ENCODE assay signal across 13 mouse cellular contexts in the genomic region with DNA sequence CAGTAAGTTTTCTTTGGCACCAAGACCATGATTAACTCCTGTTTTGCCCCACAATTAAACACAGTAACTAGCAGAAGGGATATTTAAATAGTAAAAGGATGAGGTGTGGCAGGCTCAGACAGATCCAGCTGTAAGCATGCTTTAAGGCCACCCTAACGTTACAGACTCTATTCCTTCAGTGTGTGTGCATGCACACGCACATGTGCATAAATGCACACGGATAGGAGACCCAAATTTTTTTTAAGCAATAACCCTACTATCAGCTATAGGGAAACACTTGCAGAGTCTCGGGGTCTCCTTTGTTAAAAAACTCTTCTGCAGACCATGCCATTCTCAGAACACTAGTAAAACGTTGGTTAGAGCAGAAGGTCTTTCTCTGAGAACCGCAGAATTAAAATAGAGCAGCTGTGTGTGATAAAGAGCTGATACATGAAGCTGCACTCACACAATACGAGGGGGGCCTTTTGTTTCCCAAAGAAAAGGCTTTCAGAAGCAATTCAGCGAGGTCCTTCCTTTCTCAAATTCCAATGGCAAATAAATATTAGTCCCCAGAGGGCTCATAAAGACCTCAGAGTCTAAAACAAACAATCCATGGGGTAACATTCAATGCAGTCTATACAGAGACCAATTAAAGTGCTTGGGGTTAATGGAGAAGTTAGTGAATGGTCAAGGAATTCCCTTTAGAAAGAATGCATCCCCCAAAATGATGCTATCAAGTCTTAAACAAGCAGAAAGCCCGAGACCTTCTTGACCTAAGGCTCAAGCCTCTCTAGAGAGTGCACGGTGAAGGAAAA.
DNase-seq lines count a peak whose midpoint lies in the region; ATAC-seq and TF ChIP-seq lines count a peak whose summit lies in the region.
"Had no signal": no experiment of that assay in that cellular context is flagged by ENCODE, and none has a peak within 500 bp of the region (broad histone marks: within the 10 kb centered on the region; RNA-seq: fewer than 3 reads in every experiment).

No protein-coding gene starts in this region.

- no peak for TF ChIP-seq POLR2A in kidney, adult 2 months (IDR thresholded peaks at IDR 0.05; ENCODE audit: low read depth, low read length)

- 11% methylated on average over 10 of the region's 10 CpGs for WGBS in forebrain, embryonic 14.5 days
- WGBS in forebrain, postnatal 0 days = 14% methylated on average over 10 of the region's 10 CpGs
- 55% methylated on average over 10 of the region's 10 CpGs for WGBS in kidney, adult 2 months
- 11% methylated on average over 10 of the region's 10 CpGs for WGBS in neural tube, embryonic 12.5 days
- 32% methylated on average over 10 of the region's 10 CpGs for WGBS in limb, embryonic 15.5 days

- ATAC-seq in forebrain, embryonic 14.5 days = no peak
- ATAC-seq in forebrain, postnatal 0 days = no peak; the same call in 1 of the 2 replicates
- ATAC-seq in neural tube, embryonic 12.5 days (ENCODE audit: low FRiP score, low read depth) = 0 out of 2 replicates have a peak, but pooled peaks have one; percentile 48
- no peak for ATAC-seq in limb, embryonic 15.5 days (ENCODE audit: insufficient number of reproducible peaks, low FRiP score, low TSS enrichment, low read depth)

- no peaks in the 10 kb centered on the region for H3K36me3 ChIP-seq in forebrain, embryonic 14.5 days (ENCODE audit: control insufficient read depth, insufficient read depth, low read length)
- H3K36me3 ChIP-seq in forebrain, postnatal 0 days (ENCODE audit: insufficient read depth) = no peaks in the 10 kb centered on the region
- H3K36me3 ChIP-seq in kidney, adult 2 months (ENCODE audit: control insufficient read depth, insufficient read depth, low read length) = no peaks in the 10 kb centered on the region
- H3K36me3 ChIP-seq in neural tube, embryonic 12.5 days = no peaks in the 10 kb centered on the region
- no peaks in the 10 kb centered on the region for H3K36me3 ChIP-seq in limb, embryonic 15.5 days
- H3K36me3 ChIP-seq: stomach, embryonic 15.5 days had no signal

- H3K9ac ChIP-seq in forebrain, embryonic 14.5 days (ENCODE audit: low read length) = no peak overlapping the region
- no peak overlapping the region for H3K9ac ChIP-seq in forebrain, postnatal 0 days
- H3K9ac ChIP-seq in neural tube, embryonic 12.5 days = no peak overlapping the region
- no peak overlapping the region for H3K9ac ChIP-seq in limb, embryonic 15.5 days
- H3K9ac ChIP-seq: stomach, embryonic 15.5 days had no signal

- TF ChIP-seq CTCF in forebrain, postnatal 0 days (IDR thresholded peaks at IDR 0.05; ENCODE audit: low read depth) = no peak
- TF ChIP-seq CTCF in kidney, adult 2 months (conservative IDR thresholded peaks at IDR 0.05; ENCODE audit: insufficient read depth, insufficient read length, low read depth, low read length) = no peak

- H3K27ac ChIP-seq in forebrain, embryonic 14.5 days (ENCODE audit: low read depth, low read length) = no peak overlapping the region
- H3K27ac ChIP-seq in forebrain, postnatal 0 days (ENCODE audit: low read depth, low read length) = no peak overlapping the region
- H3K27ac ChIP-seq in kidney, adult 2 months (ENCODE audit: insufficient read depth, low read depth, low read length) = peak overlapping the region; percentile 31; the same call in 1 of the 2 replicates
- H3K27ac ChIP-seq in neural tube, embryonic 12.5 days = no peak overlapping the region
- peak overlapping the region; percentile 12; the same call in 1 of the 2 replicates for H3K27ac ChIP-seq in limb, embryonic 15.5 days
- H3K27ac ChIP-seq: stomach, embryonic 15.5 days had no signal

- no peaks in the 10 kb centered on the region for H3K9me3 ChIP-seq in forebrain, embryonic 14.5 days (replicated peaks; ENCODE audit: control insufficient read depth, low read length)
- H3K9me3 ChIP-seq in forebrain, postnatal 0 days (ENCODE audit: low read length) = no peaks in the 10 kb centered on the region
- H3K9me3 ChIP-seq in neural tube, embryonic 12.5 days = no peaks in the 10 kb centered on the region
- H3K9me3 ChIP-seq in limb, embryonic 15.5 days = no peaks in the 10 kb centered on the region
- H3K9me3 ChIP-seq: stomach, embryonic 15.5 days had no signal

- H3K4me3 ChIP-seq in forebrain, embryonic 14.5 days (ENCODE audit: low read depth, low read length) = no peak overlapping the region
- no peak overlapping the region for H3K4me3 ChIP-seq in forebrain, postnatal 0 days (ENCODE audit: low read depth, low read length)
- H3K4me3 ChIP-seq in kidney, adult 2 months (ENCODE audit: insufficient read depth, low read depth, low read length) = no peak overlapping the region
- no peak overlapping the region for H3K4me3 ChIP-seq in neural tube, embryonic 12.5 days
- no peak overlapping the region for H3K4me3 ChIP-seq in limb, embryonic 15.5 days
- H3K4me3 ChIP-seq: stomach, embryonic 15.5 days had no signal

- H3K4me1 ChIP-seq in forebrain, embryonic 14.5 days (ENCODE audit: control insufficient read depth, insufficient read depth, low read length) = no peaks in the 10 kb centered on the region
- no peaks in the 10 kb centered on the region for H3K4me1 ChIP-seq in forebrain, postnatal 0 days (ENCODE audit: insufficient read depth)
- no peaks in the 10 kb centered on the region for H3K4me1 ChIP-seq in kidney, adult 2 months (ENCODE audit: control insufficient read depth, insufficient read depth, low read length)
- peaks cover 12% of the 10 kb centered on the region for H3K4me1 ChIP-seq in neural tube, embryonic 12.5 days
- H3K4me1 ChIP-seq in limb, embryonic 15.5 days = peaks cover 9% of the 10 kb centered on the region; the same call in 1 of the 2 replicates
- H3K4me1 ChIP-seq: stomach, embryonic 15.5 days had no signal

- DNase-seq in forebrain, embryonic 14.5 days (ENCODE audit: low spot score) = peak; percentile 22
- DNase-seq in forebrain, postnatal 0 days = no peak
- DNase-seq in kidney, adult 2 months = peak; percentile 18
- DNase-seq in kidney, adult 18-20 months = no peak
- no peak for DNase-seq in neural tube, embryonic 10.5 days (ENCODE audit: extremely low spot score, low spot score)
- DNase-seq in cerebellum, postnatal 14 days = no peak
- DNase-seq: adrenal gland, adult 8-10 months; gastrocnemius, postnatal 10 days; lung, postnatal 14 days; thymus, postnatal 14 days had no signal

- H3K27me3 ChIP-seq in forebrain, embryonic 14.5 days (replicated peaks; ENCODE audit: control insufficient read depth, insufficient read depth, low read length) = no peaks in the 10 kb centered on the region
- no peaks in the 10 kb centered on the region for H3K27me3 ChIP-seq in forebrain, postnatal 0 days (ENCODE audit: insufficient read depth, low read length)
- H3K27me3 ChIP-seq in kidney, adult 2 months (replicated peaks; ENCODE audit: control insufficient read depth, insufficient read depth, low read length) = no peaks in the 10 kb centered on the region
- H3K27me3 ChIP-seq in neural tube, embryonic 12.5 days (replicated peaks) = no peaks in the 10 kb centered on the region
- no peaks in the 10 kb centered on the region for H3K27me3 ChIP-seq in limb, embryonic 15.5 days
- H3K27me3 ChIP-seq: stomach, embryonic 15.5 days had no signal

- no peak overlapping the region for H3K4me2 ChIP-seq in forebrain, embryonic 14.5 days (ENCODE audit: low read length)
- H3K4me2 ChIP-seq in forebrain, postnatal 0 days (ENCODE audit: low read depth) = no peak overlapping the region
- H3K4me2 ChIP-seq in neural tube, embryonic 12.5 days (replicated peaks) = no peak overlapping the region
- no peak overlapping the region for H3K4me2 ChIP-seq in limb, embryonic 15.5 days
- H3K4me2 ChIP-seq: stomach, embryonic 15.5 days had no signal

Comparison
In these comparisons a context has a peak if more than half of its experiments do, and no peak if none do; other contexts are left out.
1. DNase-seq: peak in forebrain, embryonic 14.5 days (single experiment) and kidney, adult 2 months (single experiment); none in forebrain, postnatal 0 days (single experiment), kidney, adult 18-20 months (single experiment), neural tube, embryonic 10.5 days (single experiment) and cerebellum, postnatal 14 days (0 of 2).
2. H3K27ac ChIP-seq: peak in kidney, adult 2 months (single experiment) and limb, embryonic 15.5 days (single experiment); none in forebrain, embryonic 14.5 days (single experiment), forebrain, postnatal 0 days (single experiment) and neural tube, embryonic 12.5 days (single experiment).